Mouse (Mus musculus): Measurements from ENCODE around the gene Gpsm1.
A peak's percentile ranks its signal among the peaks of the same experiment; 100 is the strongest.
"Not testable (repeated sequence)": the region's sequence is repeated elsewhere in the genome, so short reads cannot be mapped to it uniquely, and the experiment has no call there.

Gpsm1 gene

GRCm38 (mm10) chr2:26380131-26380771 is 64.9 kb downstream of the Gpsm1 start, which contains the start of gene Snapc4:
Gene Snapc4 (minus strand): TSS chr2:26380653.
- DNase-seq (ENCODE audit: low spot score in 2 of 2) = peak; percentile 87 to 90

GRCm38 (mm10) chr2:26380871-26381270 is 65.6 kb downstream of the Gpsm1 start:
- not testable (repeated sequence) for DNase-seq (ENCODE audit: low spot score in 2 of 2)

- DNase-seq (ENCODE audit: low spot score in 2 of 2) = no peak
Measured at GRCm38 (mm10) chr2:26387713-26388112, 72.4 kb downstream of the Gpsm1 start.

- DNase-seq (ENCODE audit: low spot score in 2 of 2) = peak in 1 of 2 experiments; percentile 33
Measured at GRCm38 (mm10) chr2:26388682-26389153, 73.4 kb downstream of the Gpsm1 start.

GRCm38 (mm10) chr2:26389154-26389690 is 73.9 kb downstream of the Gpsm1 start, which contains the start of the genes Entr1 and Pmpca:
Gene Entr1 (minus strand): TSS chr2:26389316.
Gene Pmpca (plus strand): TSS chr2:26389339.
- peak; percentile 81 to 85 for DNase-seq (ENCODE audit: low spot score in 2 of 2)

GRCm38 (mm10) chr2:26390954-26391353 is 75.6 kb downstream of the Gpsm1 start:
- DNase-seq (ENCODE audit: low spot score in 2 of 2) = no peak

- DNase-seq (ENCODE audit: low spot score in 2 of 2) = no peak
Measured at GRCm38 (mm10) chr2:26391617-26392016, 76.3 kb downstream of the Gpsm1 start.
